Mouse (Mus musculus) kidney, embryonic 15.5 days (tissue): ENCODE results near the gene Nkx2-2. TPM values are rescaled to one million over a fixed set of nuclear protein-coding genes. Genes with fewer than 3 reads are reported as not detected.

Experiments
- ATAC-seq: fragments of 200-750 bp; cut with Nextera tagmentation; replicated peaks from 2 replicates; pipeline ENCODE4 v1.8.0; 2017; ENCODE audit warnings: moderate TSS enrichment; ENCODE audit not compliant: low FRiP score
- H3K27ac ChIP-seq: fragments of 300-500 bp; sonication (generic); 2 replicates; pipeline ENCODE4 v1.5.1; 2015; ENCODE audit warnings: mild to moderate bottlenecking, inconsistent platforms
- H3K27me3 ChIP-seq: fragments of 300-500 bp; sonication (generic); 2 replicates; pipeline ENCODE4 v1.6.1; 2015; ENCODE audit warnings: inconsistent platforms
- H3K36me3 ChIP-seq: fragments of 300-500 bp; sonication (generic); 2 replicates; pipeline ENCODE4 v1.6.1; 2015; ENCODE audit warnings: inconsistent platforms
- H3K4me1 ChIP-seq: fragments of 300-500 bp; sonication (generic); 2 replicates; pipeline ENCODE4 v1.6.1; 2015; ENCODE audit warnings: inconsistent platforms
- H3K4me2 ChIP-seq: fragments of 300-500 bp; sonication (generic); 2 replicates; pipeline ENCODE4 v1.6.1; 2015; ENCODE audit warnings: moderate library complexity, mild to moderate bottlenecking, inconsistent platforms
- H3K4me3 ChIP-seq: fragments of 300-500 bp; sonication (generic); replicated peaks from 2 replicates; pipeline ENCODE4 v1.5.1; 2015; ENCODE audit warnings: mild to moderate bottlenecking, inconsistent platforms
- H3K9ac ChIP-seq: fragments of 300-500 bp; sonication (generic); 2 replicates; pipeline ENCODE4 v1.6.1; 2015; ENCODE audit warnings: mild to moderate bottlenecking, inconsistent platforms
- H3K9me3 ChIP-seq: fragments of 300-500 bp; sonication (generic); replicated peaks from 2 replicates; pipeline ENCODE4 v1.6.1; 2016; ENCODE audit warnings: inconsistent platforms
- WGBS: fragments of 180-500 bp; shearing (Covaris S2); methylation state at CpG from one replicate; pipeline ENCODE4 v1.1.7; 2015; ENCODE audit warnings: mixed read lengths; 5-methylcytosine and 5-hydroxymethylcytosine counted together
- polyA plus RNA-seq: library from polyadenylated mRNA; unstranded; fragments of >200 nt; fragmentation: Nextera tagmentation; extraction: Ambion mirVana; gene quantifications from 2 replicates; pipeline ENCODE4 v1.2.1, GENCODE M21; 2015

Nkx2-2 gene
- not detected in 2 replicates for polyA plus RNA-seq

DNA sequence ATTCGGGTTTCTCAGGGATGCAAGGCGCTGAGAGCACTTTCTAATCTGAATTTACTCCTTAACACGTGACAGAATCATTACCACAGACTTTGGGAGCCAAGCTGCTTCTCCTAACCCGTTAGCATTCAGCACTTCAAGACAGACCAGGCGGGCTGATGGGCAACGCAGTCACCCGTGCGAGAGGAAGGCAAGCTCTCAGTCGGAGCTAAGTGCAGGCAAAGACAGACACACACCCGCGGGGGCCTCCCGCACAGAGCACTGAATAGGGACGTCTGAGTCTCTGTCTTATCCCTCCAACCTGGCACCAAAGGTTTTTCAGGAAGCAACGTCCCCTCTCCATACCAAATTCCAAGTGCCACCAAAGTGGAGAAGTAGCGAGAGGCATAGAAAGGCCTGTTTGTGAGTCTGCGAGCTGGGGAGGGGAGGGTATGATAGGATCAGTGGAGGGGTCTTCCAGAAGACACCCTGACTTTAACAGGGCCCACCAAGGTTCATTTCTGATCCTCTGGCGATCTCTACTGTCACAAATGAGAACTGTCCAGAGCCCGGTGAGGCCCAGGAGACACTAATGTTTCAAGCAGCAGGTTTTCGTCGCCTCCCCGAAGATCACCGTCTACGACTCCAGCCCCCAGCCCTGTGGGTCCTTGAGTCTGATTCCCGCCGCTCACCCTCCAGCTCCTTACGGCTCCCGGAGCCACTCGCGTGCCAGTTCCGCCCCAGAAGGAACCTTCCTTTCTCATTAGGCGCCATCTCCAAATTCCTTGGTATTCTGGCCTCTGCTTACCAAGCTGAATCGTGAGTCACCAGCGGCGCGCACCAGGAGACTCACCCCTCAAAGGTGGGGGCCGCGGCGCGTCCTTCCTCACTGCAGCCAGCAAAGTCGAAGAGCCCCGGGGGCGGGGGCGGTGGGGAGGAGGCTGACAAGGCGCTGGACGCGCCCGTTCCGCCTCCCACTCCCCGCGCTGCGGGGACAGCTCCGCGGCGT is at the start of gene Nkx2-2:
TSS of gene Nkx2-2 (minus strand) at position 973 of the 985 bp plus-strand sequence.
- 0 out of 2 replicates have a peak, but pooled peaks have one; percentile 19 for ATAC-seq
- peaks cover 23% of the 10 kb centered on the region for H3K4me1 ChIP-seq
- under 1% methylated on average over 52 of the region's 54 CpGs for WGBS
- no peak within 1 kb of the TSS for H3K9ac ChIP-seq
- peak within 1 kb of the TSS; percentile 42 for H3K4me3 ChIP-seq
- H3K36me3 ChIP-seq, result no peaks in the 10 kb centered on the region
- peak within 1 kb of the TSS; percentile 80 for H3K4me2 ChIP-seq
- no peak within 1 kb of the TSS for H3K27ac ChIP-seq
- no peaks in the 10 kb centered on the region for H3K9me3 ChIP-seq
- peaks cover 95% of the 10 kb centered on the region for H3K27me3 ChIP-seq

DNA sequence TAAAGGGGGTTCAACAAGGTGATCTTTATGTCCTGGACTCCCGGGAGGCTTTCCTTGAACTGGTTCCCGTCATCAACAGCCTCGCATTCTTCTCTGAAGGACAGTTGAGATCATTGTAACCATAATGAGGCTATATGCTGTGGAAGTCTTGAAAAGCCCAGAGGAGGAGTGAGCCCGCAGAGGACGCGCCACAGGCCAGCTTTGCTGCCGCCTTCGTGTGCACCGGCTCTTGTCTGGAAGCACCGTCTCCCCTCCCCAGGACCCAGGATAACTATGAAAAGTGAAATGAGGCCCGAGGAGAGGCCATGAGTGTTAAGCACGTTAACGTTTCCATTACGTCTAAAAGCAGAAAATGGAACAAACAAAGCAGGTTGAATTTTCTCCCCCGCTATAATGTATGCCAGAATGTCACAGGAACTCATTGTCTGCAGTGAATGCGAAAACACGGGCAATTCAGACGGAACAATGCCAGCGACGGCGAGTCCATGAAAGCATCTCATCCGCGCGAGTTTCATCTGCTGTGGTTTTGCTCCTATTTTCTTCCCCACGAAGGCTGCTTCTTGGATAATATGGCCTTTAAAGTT is 41.8 kb upstream of the Nkx2-2 start:
- no peak overlapping the region for H3K4me2 ChIP-seq
- H3K27ac ChIP-seq, result no peak overlapping the region
- H3K27me3 ChIP-seq, result peaks cover 4% of the 10 kb centered on the region; the same call in 1 of the 2 replicates
- H3K9ac ChIP-seq, result no peak overlapping the region
- 91% methylated on average over 25 of the region's 25 CpGs for WGBS
- no peak for ATAC-seq
- H3K36me3 ChIP-seq, result no peaks in the 10 kb centered on the region
- H3K4me1 ChIP-seq, result no peaks in the 10 kb centered on the region
- no peak overlapping the region for H3K4me3 ChIP-seq
- H3K9me3 ChIP-seq, result no peaks in the 10 kb centered on the region

DNA sequence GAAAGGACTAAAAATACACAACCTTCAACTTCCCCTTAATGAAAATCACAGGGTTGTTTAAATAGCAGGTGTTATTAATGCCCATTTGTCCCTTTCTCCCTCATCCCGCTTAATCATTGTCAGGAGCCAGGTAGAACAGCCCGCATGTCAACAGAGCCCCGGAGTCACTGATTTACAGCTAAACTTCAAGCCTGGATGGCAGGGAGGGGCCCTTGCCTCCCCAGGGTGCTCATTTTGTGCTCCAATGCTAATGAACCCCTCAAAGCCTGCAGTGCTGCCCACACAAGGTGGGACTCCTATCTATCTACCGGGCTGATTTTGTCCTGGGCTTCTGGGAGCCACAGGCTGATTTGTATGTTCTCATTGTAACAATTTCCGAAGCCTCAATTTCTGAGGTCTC is 37.1 kb upstream of the Nkx2-2 start:
- Histone ChIP-seq H3K4me1 (no peaks in the 10 kb centered on the region), H3K27ac (no peak overlapping the region), H3K9me3 (no peaks in the 10 kb centered on the region), H3K4me3 (no peak overlapping the region), H3K4me2 (no peak overlapping the region), H3K36me3 (no peaks in the 10 kb centered on the region), H3K27me3 (no peaks in the 10 kb centered on the region), H3K9ac (no peak overlapping the region)
- ATAC-seq, result peak; percentile 77
- 36% methylated on average over 5 of the region's 5 CpGs for WGBS

DNA sequence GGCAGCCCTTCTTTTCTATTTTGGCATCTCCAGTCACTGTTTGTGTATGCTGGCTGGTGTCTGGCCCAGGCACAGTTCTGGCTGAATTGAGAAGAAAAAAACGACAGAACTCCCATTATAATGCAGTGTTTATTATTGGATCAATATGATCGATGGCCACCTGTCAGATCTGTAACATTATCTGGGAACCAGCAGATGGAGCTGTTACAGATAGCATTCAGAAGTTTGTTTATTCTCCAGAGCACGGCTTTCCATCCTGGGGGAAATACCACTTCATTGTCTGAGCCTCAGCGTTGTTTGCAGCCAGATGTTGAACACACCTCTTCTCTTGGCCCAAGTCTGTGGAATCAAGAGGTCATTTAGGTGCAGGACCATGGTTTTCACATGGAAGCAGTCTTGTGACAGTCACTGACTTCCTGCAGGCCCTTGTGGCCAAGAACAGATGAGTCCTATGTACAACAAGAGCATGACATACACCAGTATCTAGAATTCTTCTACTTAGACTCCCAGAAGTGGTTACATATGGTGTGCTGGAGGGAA is 11.1 kb upstream of the Nkx2-2 start:
- Histone ChIP-seq H3K27me3 (peaks cover 36% of the 10 kb centered on the region), H3K4me3 (no peak overlapping the region), H3K4me2 (no peak overlapping the region), H3K27ac (no peak overlapping the region), H3K36me3 (no peaks in the 10 kb centered on the region), H3K4me1 (no peaks in the 10 kb centered on the region), H3K9ac (no peak overlapping the region), H3K9me3 (no peaks in the 10 kb centered on the region)
- 34% methylated on average over 4 of the region's 4 CpGs for WGBS
- no peak for ATAC-seq

DNA sequence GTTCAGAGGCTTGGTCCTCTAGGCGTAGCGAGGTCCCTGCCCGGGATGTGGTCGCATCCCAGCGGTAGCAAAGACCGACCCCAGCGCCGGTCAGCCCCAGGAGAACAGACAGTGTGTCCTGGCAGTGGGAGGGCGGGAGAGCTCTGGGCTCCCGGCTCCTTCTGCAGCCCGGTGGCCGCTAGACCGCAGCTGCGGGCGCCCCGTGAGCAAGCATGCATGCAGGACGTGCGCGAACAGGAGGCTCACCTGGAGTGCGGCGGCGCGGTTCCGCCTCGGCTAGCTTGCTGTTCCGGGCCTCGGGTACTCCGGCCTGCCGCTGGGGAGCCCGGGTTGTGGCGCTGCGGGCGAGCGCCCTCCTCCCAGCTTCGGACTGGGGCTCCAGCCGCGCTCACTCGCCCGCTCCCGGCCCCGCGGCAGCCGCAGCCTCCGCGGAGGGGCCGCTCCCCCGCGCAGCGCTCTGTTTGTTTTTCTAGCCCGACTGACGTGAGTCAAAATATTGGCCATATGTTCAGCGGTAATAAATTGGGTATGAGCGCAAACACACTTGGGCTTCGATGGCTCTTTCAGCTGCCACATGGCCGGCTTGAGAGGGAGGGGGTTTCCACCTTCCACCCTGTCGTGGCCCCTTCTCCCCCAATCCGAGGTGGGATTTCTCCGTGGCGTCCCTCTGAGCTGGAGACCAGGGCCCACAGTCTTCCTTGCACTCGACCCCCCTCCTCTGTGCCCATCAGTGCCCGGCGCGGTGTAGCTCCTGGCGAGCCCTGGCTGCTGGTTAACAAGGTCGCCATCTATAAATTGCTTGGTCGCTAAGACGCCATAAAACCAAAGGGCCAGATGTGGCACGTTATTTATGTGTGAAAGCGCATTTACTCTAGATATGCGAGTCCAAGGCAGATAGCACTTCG is 920 bp upstream of the Nkx2-2 start:
- Histone ChIP-seq H3K9ac (no peak overlapping the region), H3K27me3 (peaks cover 93% of the 10 kb centered on the region), H3K4me3 (peak overlapping the region; percentile 42), H3K9me3 (no peaks in the 10 kb centered on the region), H3K4me2 (peak overlapping the region; percentile 80), H3K27ac (no peak overlapping the region), H3K4me1 (peaks cover 23% of the 10 kb centered on the region), H3K36me3 (no peaks in the 10 kb centered on the region)
- ATAC-seq, result peak; percentile 75
- 1% methylated on average over 71 of the region's 71 CpGs for WGBS

DNA sequence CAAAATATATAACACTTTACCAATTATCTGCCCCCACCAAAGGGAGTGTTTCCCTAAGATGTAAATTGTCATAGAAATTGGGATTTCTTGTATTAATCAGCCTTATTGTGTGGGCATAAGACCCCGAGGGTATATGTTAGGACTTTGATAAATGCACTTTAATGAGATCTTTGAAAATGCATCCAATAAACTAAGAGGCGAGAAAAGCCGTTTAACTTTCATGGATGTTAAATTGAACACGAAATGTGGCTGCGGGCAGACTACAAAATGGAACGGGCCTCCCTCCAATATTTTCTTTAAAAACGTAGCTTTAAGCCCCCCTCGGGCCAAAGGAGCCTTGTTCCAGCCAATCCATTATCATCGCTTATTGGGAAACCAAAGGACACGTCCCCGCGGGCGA is 1.3 kb downstream of the Nkx2-2 start:
- H3K9ac ChIP-seq, result no peak overlapping the region
- WGBS, result 3% methylated on average over 13 of the region's 13 CpGs
- H3K4me2 ChIP-seq, result no peak overlapping the region
- H3K27me3 ChIP-seq, result peaks cover 95% of the 10 kb centered on the region
- no peak overlapping the region for H3K27ac ChIP-seq
- peaks cover 25% of the 10 kb centered on the region for H3K4me1 ChIP-seq
- H3K36me3 ChIP-seq, result no peaks in the 10 kb centered on the region
- no peaks in the 10 kb centered on the region for H3K9me3 ChIP-seq
- no peak for ATAC-seq
- no peak overlapping the region for H3K4me3 ChIP-seq

DNA sequence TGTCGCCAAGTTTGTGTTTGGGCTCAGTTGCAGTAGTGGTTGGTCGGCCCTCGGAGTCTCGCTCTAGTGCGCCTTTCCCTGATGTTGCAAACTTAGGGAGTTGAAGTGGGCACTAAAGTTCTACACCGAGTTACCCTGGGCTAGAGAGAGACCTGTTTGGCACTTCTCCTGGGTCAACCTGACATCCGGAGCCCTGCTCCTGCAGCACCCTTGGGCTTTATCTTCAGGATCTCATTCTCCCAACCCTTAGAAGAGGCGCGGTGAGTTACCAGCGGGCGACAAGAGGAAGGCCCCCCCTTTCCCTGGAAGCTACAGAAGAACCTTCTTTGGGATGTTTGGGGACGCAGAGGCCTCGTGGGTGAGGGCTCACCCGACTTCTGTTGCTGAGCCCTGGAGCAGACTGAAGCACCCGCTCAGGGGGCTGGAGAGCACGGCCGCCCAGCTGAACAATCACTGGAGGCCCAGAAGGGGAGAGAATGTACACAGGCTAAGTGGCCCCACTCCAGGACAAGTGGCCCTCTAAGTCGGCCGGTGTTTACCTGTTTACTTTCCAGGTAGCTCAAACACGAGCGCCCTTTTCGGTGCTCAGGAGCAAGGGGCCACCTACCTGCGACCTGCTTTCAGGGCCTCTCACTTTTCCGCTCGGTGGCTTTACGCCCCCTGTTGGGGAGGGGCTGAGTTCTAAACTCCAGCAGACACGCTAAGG is 3.6 kb downstream of the Nkx2-2 start:
- no peak overlapping the region for H3K4me2 ChIP-seq
- no peak for ATAC-seq

DNA sequence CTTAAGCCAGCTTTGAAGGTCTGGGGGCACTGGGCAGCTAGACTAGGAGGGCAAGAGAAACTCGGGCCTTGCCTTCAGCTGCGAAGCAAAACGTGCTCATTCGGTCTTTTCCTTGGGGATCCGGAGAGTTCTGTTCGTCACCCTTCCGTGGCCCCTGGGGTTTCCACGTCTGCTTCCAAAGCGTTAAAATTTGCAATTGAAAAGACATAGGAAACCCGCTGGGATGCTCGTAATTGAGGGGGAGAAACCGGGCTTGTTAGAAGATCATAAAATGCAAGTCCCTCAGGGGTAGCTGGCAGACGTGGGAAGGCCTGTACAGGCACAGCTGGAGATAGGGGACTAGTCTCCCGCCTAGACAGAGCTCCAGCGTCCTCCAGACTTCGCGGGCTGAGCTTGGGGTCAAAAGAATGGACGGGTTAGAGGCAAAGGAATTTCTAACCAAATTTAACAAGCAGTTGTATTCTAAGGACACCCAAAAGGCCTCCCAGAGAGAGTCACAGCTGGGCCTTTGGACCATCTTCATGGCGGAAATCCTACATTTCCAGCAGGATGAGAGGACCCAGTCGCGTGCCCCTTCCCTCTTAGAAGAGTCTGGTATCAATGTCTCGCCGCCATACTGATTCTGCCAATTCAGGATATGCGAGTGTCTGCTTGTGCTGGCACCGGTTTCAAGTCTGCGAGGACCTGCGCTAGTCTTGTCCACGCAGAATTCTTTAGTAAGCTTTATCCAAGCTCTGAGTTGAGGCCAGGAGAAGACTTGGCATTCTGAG is 4.3 kb downstream of the Nkx2-2 start:
- H3K4me2 ChIP-seq, result no peak overlapping the region
- H3K36me3 ChIP-seq, result no peaks in the 10 kb centered on the region
- under 1% methylated on average over 28 of the region's 28 CpGs for WGBS
- H3K27me3 ChIP-seq, result peaks cover 95% of the 10 kb centered on the region
- no peak overlapping the region for H3K27ac ChIP-seq
- no peak for ATAC-seq
- no peak overlapping the region for H3K4me3 ChIP-seq
- peaks cover 28% of the 10 kb centered on the region for H3K4me1 ChIP-seq
- H3K9ac ChIP-seq, result no peak overlapping the region
- no peaks in the 10 kb centered on the region for H3K9me3 ChIP-seq

More for the DNA sequence above, 3.6 kb downstream of the Nkx2-2 start:
- Histone ChIP-seq H3K9me3 (no peaks in the 10 kb centered on the region), H3K9ac (no peak overlapping the region), H3K27me3 (peaks cover 98% of the 10 kb centered on the region), H3K27ac (no peak overlapping the region), H3K4me1 (peaks cover 33% of the 10 kb centered on the region), H3K4me3 (no peak overlapping the region), H3K36me3 (no peaks in the 10 kb centered on the region)
- under 1% methylated on average over 27 of the region's 27 CpGs for WGBS

DNA sequence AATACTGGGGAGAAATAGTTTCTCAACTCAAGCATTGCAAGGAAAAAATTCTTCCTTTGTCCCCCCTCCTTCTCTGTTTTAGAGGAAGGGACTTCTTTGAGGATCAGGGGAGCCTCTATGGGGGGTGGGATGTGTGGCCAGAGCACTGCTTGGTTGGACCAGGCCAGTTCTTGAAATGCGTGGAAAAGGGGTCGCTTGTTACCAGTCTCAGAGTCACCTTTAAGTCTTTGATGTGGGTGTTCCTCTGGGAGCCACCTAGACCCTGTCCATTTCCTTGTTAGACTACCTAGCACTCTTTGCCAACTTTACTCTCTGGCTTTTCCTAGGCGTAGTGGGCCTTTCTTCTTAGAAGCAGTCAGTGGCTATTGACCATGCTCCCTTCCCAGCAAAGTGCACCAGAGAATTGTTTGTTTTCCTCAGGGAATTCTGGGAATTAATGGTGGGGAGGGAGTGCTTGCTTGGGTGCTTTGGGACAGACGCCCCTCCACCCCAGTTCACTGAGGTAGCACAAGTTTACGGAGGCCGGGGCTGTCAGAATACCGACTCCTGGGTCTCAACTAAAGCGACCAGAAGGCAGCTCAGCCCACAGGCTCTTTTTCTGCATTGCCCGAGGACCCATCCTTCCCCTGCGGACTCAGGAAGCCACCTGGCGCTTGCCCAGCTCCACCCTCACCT is 5.0 kb downstream of the Nkx2-2 start:
- no peak for ATAC-seq
- Histone ChIP-seq H3K27me3 (peaks cover 95% of the 10 kb centered on the region), H3K4me2 (no peak overlapping the region), H3K9me3 (no peaks in the 10 kb centered on the region), H3K4me1 (peaks cover 27% of the 10 kb centered on the region), H3K4me3 (no peak overlapping the region), H3K27ac (no peak overlapping the region), H3K36me3 (no peaks in the 10 kb centered on the region), H3K9ac (no peak overlapping the region)
- 4% methylated on average over 11 of the region's 11 CpGs for WGBS

DNA sequence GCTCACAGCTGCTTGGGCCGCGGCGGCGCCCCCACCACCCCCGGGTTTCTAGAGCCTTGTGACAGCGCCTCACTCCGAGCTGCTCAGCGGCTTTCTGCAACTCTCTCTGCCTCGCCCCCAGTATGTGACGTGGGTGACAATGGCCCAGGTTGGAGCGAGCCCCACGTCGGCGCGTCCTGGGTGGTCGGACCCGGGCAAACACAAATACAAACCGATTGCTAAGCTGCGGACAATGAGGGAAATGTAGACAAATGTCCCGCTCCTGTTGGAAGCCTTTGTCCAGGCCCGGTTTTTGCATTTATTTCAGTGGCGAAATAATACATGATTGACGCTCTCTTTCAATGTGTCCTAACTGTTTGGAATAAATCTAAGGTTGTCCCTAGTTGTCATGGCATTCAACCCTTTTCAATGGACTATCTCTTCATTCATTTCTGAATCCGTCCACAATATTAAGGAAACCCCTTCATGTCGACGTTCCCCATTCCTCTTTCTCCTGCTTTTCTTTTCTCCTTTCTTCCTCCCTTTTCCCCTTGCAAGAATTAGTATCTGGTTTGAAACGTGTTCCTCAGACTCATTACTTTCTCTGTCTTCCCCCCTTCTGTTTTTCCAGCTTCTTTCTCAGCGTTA is 5.9 kb downstream of the Nkx2-2 start:
- H3K27me3 ChIP-seq, result peaks cover 95% of the 10 kb centered on the region
- H3K4me1 ChIP-seq, result peaks cover 24% of the 10 kb centered on the region
- H3K9ac ChIP-seq, result no peak overlapping the region
- no peak overlapping the region for H3K27ac ChIP-seq
- H3K4me3 ChIP-seq, result no peak overlapping the region
- WGBS, result 2% methylated on average over 28 of the region's 28 CpGs
- no peaks in the 10 kb centered on the region for H3K9me3 ChIP-seq
- no peak for ATAC-seq
- no peaks in the 10 kb centered on the region for H3K36me3 ChIP-seq
- H3K4me2 ChIP-seq, result no peak overlapping the region
